In genomic region chr13:89539887-89540264, GRCm38 (mm10) we compare ENCODE assay signal across 10 mouse cellular contexts. TPM values are rescaled to one million over a fixed set of nuclear protein-coding genes. Genes with fewer than 3 reads are reported as not detected.
DNase-seq lines count a peak whose midpoint lies in the region; ATAC-seq and TF ChIP-seq lines count a peak whose summit lies in the region.
"Had no signal": no experiment of that assay in that cellular context is flagged by ENCODE, and none has a peak within 500 bp of the region (broad histone marks: within the 10 kb centered on the region; RNA-seq: fewer than 3 reads in every experiment).

No protein-coding gene starts in this region.

- intact Hi-C loops in heart, postnatal 36 days (cut with DNase I) = no loop called here

- H3K4me1 ChIP-seq in heart, embryonic 13.5 days = peaks cover 9% of the 10 kb centered on the region
- H3K4me1 ChIP-seq in hindbrain, embryonic 16.5 days (ENCODE audit: control insufficient read depth, insufficient read depth, low read depth, low read length) = no peaks in the 10 kb centered on the region; the same call in 1 of the 2 replicates
- H3K4me1 ChIP-seq in midbrain, embryonic 13.5 days (replicated peaks) = peaks cover 6% of the 10 kb centered on the region; the same call in 1 of the 2 replicates
- peaks cover 3% of the 10 kb centered on the region for H3K4me1 ChIP-seq in cerebellum, adult 2 months (ENCODE audit: control insufficient read depth, insufficient read depth, low read length)

- no peaks in the 10 kb centered on the region for H3K36me3 ChIP-seq in heart, embryonic 13.5 days
- no peaks in the 10 kb centered on the region for H3K36me3 ChIP-seq in hindbrain, embryonic 16.5 days (ENCODE audit: control insufficient read depth, insufficient read depth, low read length)
- H3K36me3 ChIP-seq in midbrain, embryonic 13.5 days = no peaks in the 10 kb centered on the region

- 12% methylated on average over 11 of the region's 11 CpGs for WGBS in heart, embryonic 13.5 days
- WGBS in hindbrain, embryonic 16.5 days = 54% methylated on average over 11 of the region's 11 CpGs
- WGBS in midbrain, embryonic 13.5 days = 47% methylated on average over 11 of the region's 11 CpGs
- WGBS in cerebellum, adult 2 months = 58% methylated on average over 11 of the region's 11 CpGs

- peak overlapping the region; percentile 76 for H3K27ac ChIP-seq in heart, embryonic 13.5 days (replicated peaks)
- no peak overlapping the region for H3K27ac ChIP-seq in hindbrain, embryonic 16.5 days (ENCODE audit: low read depth, low read length)
- no peak overlapping the region for H3K27ac ChIP-seq in midbrain, embryonic 13.5 days
- H3K27ac ChIP-seq in cerebellum, adult 2 months (ENCODE audit: insufficient read depth, low read length) = no peak overlapping the region

- H3K27me3 ChIP-seq in heart, embryonic 13.5 days (replicated peaks) = no peaks in the 10 kb centered on the region
- H3K27me3 ChIP-seq in hindbrain, embryonic 16.5 days (replicated peaks; ENCODE audit: control insufficient read depth, insufficient read depth, low read length) = no peaks in the 10 kb centered on the region
- H3K27me3 ChIP-seq in midbrain, embryonic 13.5 days = peaks cover 7% of the 10 kb centered on the region; the same call in 1 of the 2 replicates
- H3K27me3 ChIP-seq in cerebellum, adult 2 months (ENCODE audit: control insufficient read depth, insufficient read depth, low read length) = no peaks in the 10 kb centered on the region

- TF ChIP-seq POLR2A in cerebellum, adult 2 months (IDR thresholded peaks at IDR 0.05; ENCODE audit: borderline replicate concordance, insufficient read depth, low read length) = no peak

- DNase-seq in heart, postnatal 36 days = no peak
- peak; percentile 49 for DNase-seq in embryo, embryonic 9.5 days (ENCODE audit: extremely low spot score)
- DNase-seq in cerebellum, adult 2 months = no peak
- no peak for DNase-seq in cerebellum, adult 9-10 months
- no peak for DNase-seq in frontal cortex, postnatal 14 days (ENCODE audit: low spot score in 2 of 2)
- DNase-seq: B cell, adult 2 months had no signal

- peak overlapping the region; percentile 80 for H3K9ac ChIP-seq in heart, embryonic 13.5 days
- peak overlapping the region; percentile 73 for H3K9ac ChIP-seq in hindbrain, embryonic 16.5 days (ENCODE audit: low read depth, low read length)
- peak overlapping the region; percentile 66 for H3K9ac ChIP-seq in midbrain, embryonic 13.5 days (replicated peaks)

- H3K4me3 ChIP-seq in heart, embryonic 13.5 days = peak overlapping the region; percentile 74
- H3K4me3 ChIP-seq in hindbrain, embryonic 16.5 days (ENCODE audit: low read length) = peak overlapping the region; percentile 64
- H3K4me3 ChIP-seq in midbrain, embryonic 13.5 days (replicated peaks) = peak overlapping the region; percentile 47
- H3K4me3 ChIP-seq in cerebellum, adult 2 months (replicated peaks; ENCODE audit: insufficient read depth, low read depth, low read length) = no peak overlapping the region

- peak overlapping the region; percentile 98 for H3K4me2 ChIP-seq in heart, embryonic 13.5 days
- H3K4me2 ChIP-seq in hindbrain, embryonic 16.5 days (ENCODE audit: low read length) = peak overlapping the region; percentile 98
- peak overlapping the region; percentile 73 for H3K4me2 ChIP-seq in midbrain, embryonic 13.5 days (replicated peaks)

- no peak for ATAC-seq in heart, embryonic 13.5 days (ENCODE audit: extremely low read depth, insufficient number of reproducible peaks, low FRiP score, low TSS enrichment)
- ATAC-seq in hindbrain, embryonic 16.5 days = no peak
- peak; percentile 12; the same call in 1 of the 2 replicates for ATAC-seq in midbrain, embryonic 13.5 days

- H3K9me3 ChIP-seq in heart, embryonic 13.5 days = no peaks in the 10 kb centered on the region
- H3K9me3 ChIP-seq in hindbrain, embryonic 16.5 days (ENCODE audit: control insufficient read depth, low read length) = no peaks in the 10 kb centered on the region
- H3K9me3 ChIP-seq in midbrain, embryonic 13.5 days = no peaks in the 10 kb centered on the region

- TF ChIP-seq CTCF in cerebellum, adult 2 months (IDR thresholded peaks at IDR 0.05; ENCODE audit: borderline replicate concordance, insufficient read depth, low read depth, low read length) = no peak

RNA-seq across cellular contexts. Expression of gene Hapln1, which starts 0.3 kb away (rescaled TPM):
- polyA plus RNA-seq in heart, embryonic 13.5 days (2015; fragmentation: Nextera tagmentation; extraction: Ambion mirVana) = 10.8 and 12.6 TPM in 2 replicates
- under 1 TPM; 0.30 to 0.44 TPM for total RNA-seq in heart, postnatal 36 days (2021)
- polyA plus RNA-seq in hindbrain, embryonic 16.5 days (2015; fragmentation: Nextera tagmentation; extraction: Ambion mirVana) = 1.3 and 2.0 TPM in 2 replicates
- 0.75 and 0.86 TPM in 2 replicates for polyA plus RNA-seq in midbrain, embryonic 13.5 days (2015; fragmentation: Nextera tagmentation; extraction: Ambion mirVana)
- 6.6 and 9.8 TPM in 2 replicates for polyA plus RNA-seq in cerebellum, adult 2 months (2012; rRNA removed)
- polyA plus RNA-seq: activated CD4-positive, CD25-positive, alpha-beta regulatory T cell, adult 4 months had no signal
